Mouse (Mus musculus) heart, embryonic 12.5 days (tissue): ENCODE results near the gene Taf3. TPM values are rescaled to one million over a fixed set of nuclear protein-coding genes. Genes with fewer than 3 reads are reported as not detected.

Source experiments
- ATAC-seq: fragments of 200-750 bp; cut with Nextera tagmentation; 2 replicates; pipeline ENCODE4 v1.8.0; 2017; ENCODE audit warnings: moderate TSS enrichment, moderate library complexity; ENCODE audit not compliant: insufficient number of reproducible peaks, low FRiP score
- H3K27ac ChIP-seq: fragments of 300-500 bp; sonication (generic); 2 replicates; pipeline ENCODE4 v1.5.1; 2016; ENCODE audit warnings: mild to moderate bottlenecking, moderate library complexity; ENCODE audit not compliant: poor library complexity, severe bottlenecking
- H3K27me3 ChIP-seq: fragments of 300-500 bp; sonication (generic); replicated peaks from 2 replicates; pipeline ENCODE4 v1.6.1; 2016; ENCODE audit warnings: mild to moderate bottlenecking, moderate library complexity
- H3K36me3 ChIP-seq: fragments of 300-500 bp; sonication (generic); 2 replicates; pipeline ENCODE4 v1.6.1; 2016; ENCODE audit warnings: mild to moderate bottlenecking, moderate library complexity
- H3K4me1 ChIP-seq: fragments of 300-500 bp; sonication (generic); replicated peaks from 2 replicates; pipeline ENCODE4 v1.6.1; 2016; ENCODE audit warnings: mild to moderate bottlenecking
- H3K4me2 ChIP-seq: fragments of 300-500 bp; sonication (generic); 2 replicates; pipeline ENCODE4 v1.6.1; 2016; ENCODE audit warnings: mild to moderate bottlenecking, moderate library complexity
- H3K4me3 ChIP-seq: fragments of 300-500 bp; sonication (generic); 2 replicates; pipeline ENCODE4 v1.5.1; 2016; ENCODE audit warnings: mild to moderate bottlenecking
- H3K9ac ChIP-seq: fragments of 300-500 bp; sonication (generic); 2 replicates; pipeline ENCODE4 v1.6.1; 2016; ENCODE audit warnings: mild to moderate bottlenecking, moderate library complexity
- H3K9me3 ChIP-seq: fragments of 300-500 bp; sonication (generic); replicated peaks from 2 replicates; pipeline ENCODE4 v1.6.1; 2016; ENCODE audit warnings: mild to moderate bottlenecking, moderate library complexity
- WGBS: fragments of 180-500 bp; shearing (Covaris S2); methylation state at CpG from one replicate; pipeline ENCODE4 v1.1.7; 2016; 5-methylcytosine and 5-hydroxymethylcytosine counted together
- polyA plus RNA-seq: library from polyadenylated mRNA; unstranded; fragments of >200 nt; fragmentation: Nextera tagmentation; extraction: Ambion mirVana; gene quantifications from 2 replicates; pipeline ENCODE4 v1.2.1, GENCODE M21; 2016

Taf3 gene
- polyA plus RNA-seq = 8.9 and 9.4 TPM in 2 replicates

- Histone ChIP-seq H3K27me3 (no peaks in the 10 kb centered on the region), H3K36me3 (0 out of 2 replicates have a peak, but pooled peaks cover 2% of the 10 kb centered on the region), H3K4me3 (peak within 1 kb of the TSS; percentile 99), H3K9me3 (no peaks in the 10 kb centered on the region), H3K27ac (peak within 1 kb of the TSS; percentile 45; the same call in 1 of the 2 replicates), H3K4me1 (peaks cover 12% of the 10 kb centered on the region), H3K4me2 (peak within 1 kb of the TSS; percentile 85), H3K9ac (peak within 1 kb of the TSS; percentile 87)
- WGBS = under 1% methylated on average over 36 of the region's 36 CpGs
- peak; percentile 94 for ATAC-seq
Observed at GRCm38 (mm10) chr2:10048461-10048860, at the start of gene Taf3. Gene Taf3, minus strand, starts transcription at chr2:10048596.

GRCm38 (mm10) chr2:10094327-10095100 lies 46.1 kb upstream of the Taf3 start:
- Histone ChIP-seq H3K27me3 (no peaks in the 10 kb centered on the region), H3K4me2 (no peak overlapping the region), H3K36me3 (peaks cover 43% of the 10 kb centered on the region), H3K9ac (no peak overlapping the region), H3K9me3 (no peaks in the 10 kb centered on the region), H3K27ac (no peak overlapping the region), H3K4me3 (no peak overlapping the region), H3K4me1 (no peaks in the 10 kb centered on the region)
- no peak for ATAC-seq
- WGBS = 87% methylated on average over 14 of the region's 14 CpGs

- ATAC-seq = no peak
- Histone ChIP-seq H3K4me2 (no peak overlapping the region), H3K36me3 (peaks cover 65% of the 10 kb centered on the region), H3K27ac (no peak overlapping the region), H3K9ac (no peak overlapping the region), H3K9me3 (no peaks in the 10 kb centered on the region), H3K4me3 (no peak overlapping the region), H3K27me3 (no peaks in the 10 kb centered on the region), H3K4me1 (peaks cover 10% of the 10 kb centered on the region)
- 81% methylated on average over 8 of the region's 8 CpGs for WGBS
Observed at GRCm38 (mm10) chr2:10087256-10087850, 39.0 kb upstream of the Taf3 start.

GRCm38 (mm10) chr2:10082737-10083136 lies 34.3 kb upstream of the Taf3 start:
- peaks cover 32% of the 10 kb centered on the region for H3K4me1 ChIP-seq
- WGBS = 93% methylated on average over 1 of the region's 1 CpGs
- no peak overlapping the region for H3K4me2 ChIP-seq
- H3K9me3 ChIP-seq = no peaks in the 10 kb centered on the region
- H3K9ac ChIP-seq = no peak overlapping the region
- no peak for ATAC-seq
- H3K36me3 ChIP-seq = peaks cover 33% of the 10 kb centered on the region
- no peaks in the 10 kb centered on the region for H3K27me3 ChIP-seq
- H3K27ac ChIP-seq = no peak overlapping the region
- H3K4me3 ChIP-seq = no peak overlapping the region

GRCm38 (mm10) chr2:10081453-10082080 lies 33.2 kb upstream of the Taf3 start:
- Histone ChIP-seq H3K4me2 (peak overlapping the region; percentile 78), H3K4me3 (peak overlapping the region; percentile 92), H3K27ac (no peak overlapping the region), H3K27me3 (no peaks in the 10 kb centered on the region), H3K4me1 (peaks cover 38% of the 10 kb centered on the region), H3K9me3 (no peaks in the 10 kb centered on the region), H3K9ac (peak overlapping the region; percentile 13; the same call in 1 of the 2 replicates), H3K36me3 (peaks cover 23% of the 10 kb centered on the region)
- WGBS = 87% methylated on average over 5 of the region's 5 CpGs
- ATAC-seq = no peak

- no peaks in the 10 kb centered on the region for H3K27me3 ChIP-seq
- under 1% methylated on average over 61 of the region's 61 CpGs for WGBS
- H3K9me3 ChIP-seq = no peaks in the 10 kb centered on the region
- H3K9ac ChIP-seq = peak within 1 kb of the TSS; percentile 97
- peak within 1 kb of the TSS; percentile 96 for H3K27ac ChIP-seq
- H3K4me3 ChIP-seq = peak within 1 kb of the TSS; percentile 92
- peak within 1 kb of the TSS; percentile 78 for H3K4me2 ChIP-seq
- peak; percentile 96 for ATAC-seq
- H3K4me1 ChIP-seq = peaks cover 46% of the 10 kb centered on the region
- H3K36me3 ChIP-seq = peaks cover 24% of the 10 kb centered on the region
Observed at GRCm38 (mm10) chr2:10080310-10081010, 32.1 kb upstream of the Taf3 start, which contains the start of the genes Atp5c1 and Kin. Gene Atp5c1, minus strand, starts transcription at chr2:10080510. Gene Kin, plus strand, starts transcription at chr2:10080593.

GRCm38 (mm10) chr2:10079745-10080309 lies 31.4 kb upstream of the Taf3 start:
- peaks cover 46% of the 10 kb centered on the region for H3K4me1 ChIP-seq
- peaks cover 29% of the 10 kb centered on the region for H3K36me3 ChIP-seq
- peak overlapping the region; percentile 78 for H3K4me2 ChIP-seq
- no peaks in the 10 kb centered on the region for H3K9me3 ChIP-seq
- peak overlapping the region; percentile 96 for H3K27ac ChIP-seq
- no peaks in the 10 kb centered on the region for H3K27me3 ChIP-seq
- H3K4me3 ChIP-seq = peak overlapping the region; percentile 92
- no peak; the same call in none of the 2 replicates for ATAC-seq
- WGBS = under 1% methylated on average over 28 of the region's 28 CpGs
- peak overlapping the region; percentile 97 for H3K9ac ChIP-seq

GRCm38 (mm10) chr2:10076675-10077074 lies 28.3 kb upstream of the Taf3 start:
- Histone ChIP-seq H3K4me1 (peaks cover 53% of the 10 kb centered on the region), H3K4me2 (peak overlapping the region; percentile 51), H3K9ac (no peak overlapping the region), H3K9me3 (no peaks in the 10 kb centered on the region), H3K27ac (no peak overlapping the region), H3K27me3 (no peaks in the 10 kb centered on the region), H3K36me3 (peaks cover 32% of the 10 kb centered on the region), H3K4me3 (no peak overlapping the region)
- no peak for ATAC-seq
- WGBS = 85% methylated on average over 8 of the region's 8 CpGs

- H3K4me1 ChIP-seq = peaks cover 47% of the 10 kb centered on the region
- no peak for ATAC-seq
- peaks cover 35% of the 10 kb centered on the region for H3K36me3 ChIP-seq
- no peaks in the 10 kb centered on the region for H3K27me3 ChIP-seq
- 67% methylated on average over 7 of the region's 7 CpGs for WGBS
- no peaks in the 10 kb centered on the region for H3K9me3 ChIP-seq
- H3K4me3 ChIP-seq = no peak overlapping the region
- no peak overlapping the region for H3K9ac ChIP-seq
- no peak overlapping the region for H3K27ac ChIP-seq
- H3K4me2 ChIP-seq = no peak overlapping the region
Observed at GRCm38 (mm10) chr2:10074470-10074869, 26.1 kb upstream of the Taf3 start.

- peaks cover 49% of the 10 kb centered on the region for H3K36me3 ChIP-seq
- 83% methylated on average over 7 of the region's 7 CpGs for WGBS
- H3K4me1 ChIP-seq = peaks cover 31% of the 10 kb centered on the region
- no peak overlapping the region for H3K9ac ChIP-seq
- no peak for ATAC-seq
- no peak overlapping the region for H3K4me3 ChIP-seq
- no peak overlapping the region for H3K4me2 ChIP-seq
- no peaks in the 10 kb centered on the region for H3K27me3 ChIP-seq
- H3K9me3 ChIP-seq = no peaks in the 10 kb centered on the region
- H3K27ac ChIP-seq = no peak overlapping the region
Observed at GRCm38 (mm10) chr2:10071751-10072150, 23.4 kb upstream of the Taf3 start.
